Mouse (Mus musculus) kidney, postnatal 0 days (tissue): ENCODE measurements around the gene Srsf4. TPM values are rescaled to one million over a fixed set of nuclear protein-coding genes. Genes with fewer than 3 reads are reported as not detected.

Experiments used
- ATAC-seq: fragments of 200-750 bp; cut with Nextera tagmentation; replicated peaks from 2 replicates; pipeline ENCODE4 v1.8.0; 2017; ENCODE audit warnings: low read depth, moderate number of reproducible peaks, moderate TSS enrichment, moderate library complexity; ENCODE audit not compliant: low FRiP score
- DNase-seq: peaks from one replicate; pipeline ENCODE4 v3.0.0-alpha.2; 2016; ENCODE audit warnings: low spot score
- H3K27ac ChIP-seq: fragments of 300-500 bp; sonication (generic); 2 replicates; pipeline ENCODE4 v1.5.1; 2014; ENCODE audit warnings: mild to moderate bottlenecking
- H3K27me3 ChIP-seq: fragments of 300-500 bp; sonication (generic); 2 replicates; pipeline ENCODE4 v1.6.1; 2014; ENCODE audit warnings: low read length, mixed read lengths; ENCODE audit not compliant: insufficient read depth
- H3K36me3 ChIP-seq: fragments of 300-500 bp; sonication (generic); 2 replicates; pipeline ENCODE4 v1.6.1; 2014; ENCODE audit warnings: low read length, mixed read lengths; ENCODE audit not compliant: insufficient read depth
- H3K4me1 ChIP-seq: fragments of 300-500 bp; sonication (generic); replicated peaks from 2 replicates; pipeline ENCODE4 v1.6.1; 2014; ENCODE audit warnings: antibody characterized with exemption, low read length, mixed read lengths; ENCODE audit not compliant: insufficient read depth
- H3K4me2 ChIP-seq: fragments of 300-500 bp; sonication (generic); 2 replicates; pipeline ENCODE4 v1.6.1; 2014; ENCODE audit warnings: mild to moderate bottlenecking, low read length, moderate library complexity, mixed read lengths
- H3K4me3 ChIP-seq: fragments of 300-500 bp; sonication (generic); replicated peaks from 2 replicates; pipeline ENCODE4 v1.5.1; 2014; ENCODE audit warnings: low read depth, low read length
- H3K9ac ChIP-seq: fragments of 300-500 bp; sonication (generic); 2 replicates; pipeline ENCODE4 v1.6.1; 2014; ENCODE audit warnings: low read depth, low read length
- H3K9me3 ChIP-seq: fragments of 300-500 bp; sonication (generic); replicated peaks from 2 replicates; pipeline ENCODE4 v1.6.1; 2016; ENCODE audit warnings: low read length, inconsistent platforms, mixed read lengths
- CTCF ChIP-seq: IDR thresholded peaks from 2 replicates; pipeline ENCODE4 v1.5.1; 2016; ENCODE audit warnings: antibody characterized with exemption, low read depth, mild to moderate bottlenecking, moderate library complexity
- WGBS: fragments of 180-500 bp; shearing (Covaris S2); extraction: QIAGEN DNeasy Blood & Tissue Kit; methylation state at CpG from one replicate; pipeline ENCODE4 v1.1.7; 2014; 5-methylcytosine and 5-hydroxymethylcytosine counted together
- polyA plus RNA-seq: library from polyadenylated mRNA; unstranded; fragments of >200 nt; fragmentation: Nextera tagmentation; extraction: Ambion mirVana; gene quantifications from 2 replicates; pipeline ENCODE4 v1.2.1, GENCODE M21; 2015

Srsf4 gene
- polyA plus RNA-seq, 1 experiment from 2014 or later: 76.1 TPM

- WGBS: 34% methylated on average over 13 of the region's 13 CpGs
- H3K4me2 ChIP-seq: 0 out of 2 replicates have a peak overlapping the region, but pooled peaks have one; percentile 40
- no peak overlapping the region for H3K9ac ChIP-seq
- peaks cover 38% of the 10 kb centered on the region for H3K4me1 ChIP-seq
- H3K27me3 ChIP-seq: 0 out of 2 replicates have a peak, but pooled peaks cover 4% of the 10 kb centered on the region
- no peaks in the 10 kb centered on the region for H3K36me3 ChIP-seq
- H3K27ac ChIP-seq: no peak overlapping the region
- TF ChIP-seq CTCF: no peak
- H3K4me3 ChIP-seq: no peak overlapping the region
- DNase-seq: no peak
- no peaks in the 10 kb centered on the region for H3K9me3 ChIP-seq
- no peak for ATAC-seq
Measured at GRCm38 (mm10) chr4:131915821-131916328, 42.5 kb downstream of the Srsf4 start.

DNA sequence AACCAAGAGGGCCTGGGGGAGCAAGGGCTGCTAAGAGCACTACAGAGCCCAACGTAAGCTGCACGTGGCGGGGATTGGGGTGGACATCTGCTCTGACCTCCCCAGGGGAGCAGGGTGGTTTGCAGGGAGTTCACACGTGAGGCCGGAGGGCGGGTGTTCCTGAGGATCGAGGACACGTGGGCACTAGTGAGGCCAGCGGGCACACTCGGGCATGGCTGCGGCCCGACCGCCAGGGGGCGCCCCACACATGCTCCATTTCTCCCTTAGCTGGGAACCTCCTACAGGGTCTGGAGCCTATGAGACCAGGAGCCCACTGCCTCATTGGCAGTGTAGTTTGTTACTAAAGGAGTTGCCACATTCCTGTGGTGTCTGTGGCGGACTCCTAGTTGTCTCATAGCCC lies 43.0 kb downstream of the Srsf4 start:
- peak; percentile 93 for TF ChIP-seq CTCF
- Histone ChIP-seq H3K36me3 (no peaks in the 10 kb centered on the region), H3K9me3 (no peaks in the 10 kb centered on the region), H3K9ac (no peak overlapping the region), H3K27ac (no peak overlapping the region), H3K4me1 (peaks cover 36% of the 10 kb centered on the region), H3K4me3 (no peak overlapping the region), H3K4me2 (no peak overlapping the region), H3K27me3 (0 out of 2 replicates have a peak, but pooled peaks cover 4% of the 10 kb centered on the region)
- ATAC-seq (peak; percentile 18; the same call in 1 of the 2 replicates), DNase-seq (peak; percentile 82)
- WGBS: 12% methylated on average over 15 of the region's 15 CpGs

- Histone ChIP-seq H3K36me3 (no peaks in the 10 kb centered on the region), H3K27ac (peak overlapping the region; percentile 65), H3K9me3 (no peaks in the 10 kb centered on the region), H3K4me3 (no peak overlapping the region), H3K9ac (no peak overlapping the region), H3K27me3 (peaks cover 6% of the 10 kb centered on the region; the same call in 1 of the 2 replicates), H3K4me1 (peaks cover 37% of the 10 kb centered on the region), H3K4me2 (no peak overlapping the region)
- WGBS: 58% methylated on average over 10 of the region's 10 CpGs
- no peak for TF ChIP-seq CTCF
- DNase-seq (peak; percentile 37), ATAC-seq (no peak)
Measured at GRCm38 (mm10) chr4:131917010-131917555, 43.7 kb downstream of the Srsf4 start.

- TF ChIP-seq CTCF: no peak
- no peak overlapping the region for H3K4me3 ChIP-seq
- 76% methylated on average over 7 of the region's 7 CpGs for WGBS
- H3K27ac ChIP-seq: 0 out of 2 replicates have a peak overlapping the region, but pooled peaks have one; percentile 51
- ATAC-seq (no peak), DNase-seq (no peak)
- H3K4me1 ChIP-seq: peaks cover 43% of the 10 kb centered on the region
- H3K4me2 ChIP-seq: no peak overlapping the region
- H3K9ac ChIP-seq: no peak overlapping the region
- H3K36me3 ChIP-seq: 0 out of 2 replicates have a peak, but pooled peaks cover 6% of the 10 kb centered on the region
- peaks cover 10% of the 10 kb centered on the region; the same call in 1 of the 2 replicates for H3K27me3 ChIP-seq
- H3K9me3 ChIP-seq: no peaks in the 10 kb centered on the region
Measured at GRCm38 (mm10) chr4:131918026-131918533, 44.7 kb downstream of the Srsf4 start.

GRCm38 (mm10) chr4:131918711-131919500 lies 45.5 kb downstream of the Srsf4 start:
- Histone ChIP-seq H3K27me3 (peaks cover 13% of the 10 kb centered on the region; the same call in 1 of the 2 replicates), H3K36me3 (0 out of 2 replicates have a peak, but pooled peaks cover 7% of the 10 kb centered on the region), H3K4me3 (no peak overlapping the region), H3K9me3 (no peaks in the 10 kb centered on the region), H3K27ac (0 out of 2 replicates have a peak overlapping the region, but pooled peaks have one; percentile 86), H3K4me2 (no peak overlapping the region), H3K9ac (no peak overlapping the region), H3K4me1 (peaks cover 36% of the 10 kb centered on the region)
- 12% methylated on average over 15 of the region's 15 CpGs for WGBS
- TF ChIP-seq CTCF: no peak
- DNase-seq (peak; percentile 66), ATAC-seq (0 out of 2 replicates have a peak, but pooled peaks have one; percentile 2)
